Mouse (Mus musculus) B cell, adult 2 months (primary cell): Measurements from ENCODE around the gene Dennd1a.

Source experiments
- DNase-seq, 2 experiments: peaks; one replicate each; pipeline ENCODE4 v3.0.0; 2022

Dennd1a gene

DNA sequence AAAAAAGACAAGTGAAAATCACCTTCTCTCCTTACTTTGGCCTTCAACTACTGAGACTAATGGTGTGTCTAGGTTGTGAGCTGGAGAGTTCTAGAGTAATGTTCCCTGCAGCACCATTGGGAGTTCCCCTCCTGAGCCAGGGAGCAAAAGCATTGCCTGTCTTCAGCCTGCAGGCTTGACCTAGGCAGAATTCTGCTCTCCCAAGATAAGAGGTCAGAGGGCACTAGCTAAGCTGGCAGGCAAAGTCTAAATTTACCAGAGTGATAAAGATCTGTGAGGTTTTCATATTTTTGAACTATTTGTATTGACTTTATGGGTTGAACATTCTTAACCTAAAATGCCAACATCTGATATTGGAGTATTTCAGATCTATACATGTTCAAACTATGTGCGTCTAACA, 125.7 kb downstream of the Dennd1a start:
- no peak for DNase-seq

DNA sequence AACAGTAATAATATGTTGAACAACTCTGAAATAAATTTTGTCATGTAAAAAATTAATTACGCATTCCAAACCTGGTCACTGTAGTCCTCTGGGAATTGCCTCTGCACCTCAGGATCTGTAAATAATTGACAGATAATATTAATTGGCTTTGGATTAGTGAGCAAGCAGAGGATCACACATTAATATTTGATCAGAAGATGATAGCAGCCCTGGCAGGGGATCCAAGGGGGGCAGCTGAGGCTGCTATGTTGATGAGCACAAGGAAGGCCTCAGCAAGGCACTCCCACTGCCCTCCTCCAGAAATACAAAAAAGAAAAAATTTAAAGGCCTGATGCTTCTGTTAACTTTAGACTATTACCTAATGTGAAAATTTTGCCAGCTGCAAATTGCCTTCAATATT, 127.5 kb downstream of the Dennd1a start:
- no peak for DNase-seq

DNA sequence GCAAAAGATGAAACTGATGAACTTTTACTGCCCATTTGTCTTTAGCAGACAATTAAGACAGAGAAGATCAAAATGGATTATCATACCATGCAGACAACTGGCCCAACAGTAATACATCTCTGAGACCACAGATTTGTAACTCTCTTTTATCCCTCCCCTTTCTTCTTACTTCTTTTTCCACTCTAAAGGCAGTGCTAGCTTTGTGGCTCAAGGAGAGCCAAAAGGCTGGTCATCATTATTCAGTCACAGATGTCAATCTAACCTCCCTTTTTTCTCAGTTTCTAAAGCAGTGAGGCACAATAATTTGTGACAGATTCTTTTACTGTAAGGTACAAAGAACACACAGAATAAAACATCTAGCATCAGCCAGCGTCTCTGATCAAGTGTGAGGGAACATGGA, 130.2 kb downstream of the Dennd1a start:
- no peak for DNase-seq

- no peak for DNase-seq
These were observed 131.2 kb downstream of the Dennd1a start for GRCm38 (mm10) chr2:38156001-38156400.

- DNase-seq, result no peak
These were observed 142.4 kb downstream of the Dennd1a start for GRCm38 (mm10) chr2:38144831-38145230.

DNA sequence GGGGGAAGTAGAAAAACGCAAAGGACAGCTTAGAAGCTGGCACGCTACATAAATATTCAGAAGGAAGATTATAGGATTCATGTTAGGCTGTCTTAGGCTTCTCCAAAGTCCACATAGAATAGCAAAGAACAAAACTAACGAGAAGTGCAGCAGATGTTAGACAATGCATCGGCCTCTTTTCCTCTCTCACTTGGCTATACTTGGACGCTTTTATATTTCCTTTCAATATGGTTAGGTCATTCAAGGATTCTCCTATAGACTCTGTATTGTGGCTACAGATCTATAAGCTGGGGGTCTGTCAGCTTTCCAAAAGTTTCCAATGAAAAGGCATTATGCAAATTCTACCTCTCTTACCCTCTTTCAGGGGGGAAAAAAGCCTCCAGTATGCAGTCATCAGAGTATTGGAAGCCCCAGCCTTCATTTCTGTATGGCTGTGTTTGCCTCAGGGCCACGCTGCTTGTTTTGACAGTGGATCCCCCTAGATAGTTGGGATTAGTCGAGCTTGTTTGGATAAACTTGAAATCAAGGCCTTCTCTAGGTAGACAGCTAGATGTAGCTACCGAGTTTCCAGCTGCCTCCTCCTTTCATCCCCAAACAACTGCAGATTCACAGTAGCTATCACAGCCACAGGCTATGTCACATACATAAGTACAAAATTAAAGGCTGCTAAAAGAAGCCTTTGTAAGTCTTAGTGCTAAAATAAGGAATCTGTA, 143.0 kb downstream of the Dennd1a start:
- no peak for DNase-seq

DNA sequence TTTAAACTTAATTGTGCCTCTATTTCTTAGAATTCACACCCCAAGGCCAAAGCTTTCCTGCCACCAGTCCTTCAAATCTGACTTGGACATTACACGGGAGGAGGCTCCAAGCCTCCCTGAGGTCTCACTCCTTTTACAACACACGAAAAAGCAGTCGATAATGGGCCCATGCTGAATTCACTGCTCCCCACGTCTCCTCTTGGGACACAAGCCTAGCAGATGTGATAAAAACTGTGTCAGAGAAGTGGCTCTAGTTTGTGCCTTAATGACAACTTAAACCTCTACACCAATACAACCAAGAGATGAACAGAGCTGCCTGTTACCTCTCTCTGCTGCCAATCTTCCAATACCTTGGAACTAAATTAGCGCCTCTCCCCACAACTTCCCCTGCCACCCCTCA, 144.3 kb downstream of the Dennd1a start:
- no peak for DNase-seq

- no peak for DNase-seq
These were observed 145.0 kb downstream of the Dennd1a start for GRCm38 (mm10) chr2:38142210-38142609.

DNA sequence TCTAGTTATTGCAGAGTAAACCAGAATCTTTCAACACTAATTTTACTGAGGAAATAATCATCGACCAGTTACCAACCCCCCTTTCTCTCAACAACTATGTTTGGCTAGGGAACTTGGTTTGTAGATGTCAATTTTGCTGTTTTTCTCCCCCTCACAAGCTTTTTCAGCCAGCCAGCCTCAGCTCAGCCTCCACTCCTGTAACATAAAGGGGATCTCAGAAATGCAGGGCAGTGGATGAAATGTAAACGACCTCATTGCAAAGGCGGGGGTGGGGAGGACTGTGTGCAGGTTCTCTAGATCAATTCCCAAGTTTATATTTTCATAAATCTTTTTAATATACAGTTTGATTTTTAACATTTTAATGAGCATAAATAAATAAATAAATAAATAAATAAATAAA, 147.7 kb downstream of the Dennd1a start:
- DNase-seq, result no peak

- DNase-seq, result no peak
These were observed 150.1 kb downstream of the Dennd1a start for GRCm38 (mm10) chr2:38137086-38137485.

- no peak for DNase-seq
These were observed 151.8 kb downstream of the Dennd1a start for GRCm38 (mm10) chr2:38135427-38135826.

- DNase-seq, result no peak
These were observed 154.0 kb downstream of the Dennd1a start for GRCm38 (mm10) chr2:38133036-38133825.

GRCm38 (mm10) chr2:38132233-38132822, 154.9 kb downstream of the Dennd1a start:
- DNase-seq, result no peak

DNA sequence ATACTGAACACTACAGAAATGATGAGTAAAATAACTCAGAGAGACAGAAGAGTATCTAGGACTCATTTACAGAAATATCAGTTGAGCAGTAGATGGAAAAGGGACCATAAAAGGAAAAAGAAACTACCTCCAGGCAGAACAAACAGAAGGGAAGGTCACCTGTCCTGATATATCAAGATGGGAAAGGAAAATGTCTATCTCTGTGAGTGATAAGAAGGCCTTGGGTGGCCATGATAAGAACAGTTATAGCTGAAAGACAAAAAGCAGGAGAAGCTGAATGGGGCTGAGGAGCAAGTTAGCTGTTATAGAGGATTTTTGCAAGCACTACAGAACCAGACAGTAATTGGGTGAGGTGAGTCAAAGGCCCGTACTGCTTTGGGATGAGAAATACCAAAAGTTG, 155.7 kb downstream of the Dennd1a start:
- DNase-seq, result no peak

DNA sequence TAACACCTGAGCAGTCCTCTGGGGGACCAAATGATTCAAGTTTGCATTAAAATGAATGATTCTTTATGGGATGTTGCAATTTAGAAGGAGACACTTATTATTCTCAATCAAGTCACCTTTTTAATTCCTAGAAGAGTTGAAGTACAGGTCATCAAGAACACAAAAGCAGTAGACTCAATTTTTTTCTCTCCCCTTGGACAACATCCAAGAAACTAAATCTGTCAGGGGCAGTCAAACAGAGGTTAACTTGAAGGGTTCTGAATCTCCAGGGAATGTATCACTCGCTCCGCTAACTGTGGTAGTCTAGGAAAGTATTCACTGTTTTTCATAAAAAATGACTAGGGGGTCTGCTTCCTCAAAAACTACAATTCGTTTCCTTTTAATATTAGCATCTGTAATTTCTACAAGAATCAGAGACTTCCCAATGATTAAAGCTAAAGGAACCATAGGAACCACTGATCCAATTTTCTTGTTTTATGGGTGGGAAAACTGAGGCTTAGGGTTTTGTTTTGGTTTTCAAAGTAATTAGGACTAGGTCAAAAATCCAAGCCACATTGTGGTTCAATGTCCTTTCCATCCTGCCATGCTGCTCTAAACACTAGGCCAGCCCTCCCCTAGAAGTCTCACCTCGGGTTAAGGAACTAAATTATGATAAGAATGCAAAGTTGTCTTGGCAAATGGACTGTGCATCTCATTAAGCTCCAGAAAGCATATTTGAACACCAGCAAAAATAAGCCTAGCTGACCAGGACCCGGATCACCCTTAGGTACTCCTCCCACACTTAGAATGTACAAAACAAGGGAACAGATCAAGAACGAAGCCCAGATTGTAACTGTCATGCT, 157.0 kb downstream of the Dennd1a start:
- DNase-seq, result no peak

DNA sequence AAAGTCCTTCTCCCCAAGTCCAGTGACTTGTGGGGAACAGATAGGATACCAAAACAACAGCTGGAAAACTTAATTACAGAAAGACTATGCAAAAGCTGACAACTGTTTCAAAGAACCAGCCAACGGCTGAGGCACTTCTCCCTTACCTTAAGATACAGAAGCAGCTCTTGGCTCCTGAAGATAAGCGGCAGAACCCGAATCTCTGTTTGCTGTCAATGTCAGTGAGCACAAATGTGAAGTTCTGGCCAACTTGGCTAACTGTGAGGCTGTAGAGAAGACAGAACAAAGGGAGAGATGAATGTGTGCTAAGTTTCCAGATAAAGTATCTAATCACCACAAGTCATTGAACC, 160.8 kb downstream of the Dennd1a start:
- no peak for DNase-seq

GRCm38 (mm10) chr2:38125671-38126382, 161.4 kb downstream of the Dennd1a start:
- DNase-seq, result no peak

- DNase-seq, result no peak
These were observed 162.5 kb downstream of the Dennd1a start for GRCm38 (mm10) chr2:38124727-38125126.

- no peak for DNase-seq
These were observed 172.2 kb downstream of the Dennd1a start for GRCm38 (mm10) chr2:38115000-38115399.

DNA sequence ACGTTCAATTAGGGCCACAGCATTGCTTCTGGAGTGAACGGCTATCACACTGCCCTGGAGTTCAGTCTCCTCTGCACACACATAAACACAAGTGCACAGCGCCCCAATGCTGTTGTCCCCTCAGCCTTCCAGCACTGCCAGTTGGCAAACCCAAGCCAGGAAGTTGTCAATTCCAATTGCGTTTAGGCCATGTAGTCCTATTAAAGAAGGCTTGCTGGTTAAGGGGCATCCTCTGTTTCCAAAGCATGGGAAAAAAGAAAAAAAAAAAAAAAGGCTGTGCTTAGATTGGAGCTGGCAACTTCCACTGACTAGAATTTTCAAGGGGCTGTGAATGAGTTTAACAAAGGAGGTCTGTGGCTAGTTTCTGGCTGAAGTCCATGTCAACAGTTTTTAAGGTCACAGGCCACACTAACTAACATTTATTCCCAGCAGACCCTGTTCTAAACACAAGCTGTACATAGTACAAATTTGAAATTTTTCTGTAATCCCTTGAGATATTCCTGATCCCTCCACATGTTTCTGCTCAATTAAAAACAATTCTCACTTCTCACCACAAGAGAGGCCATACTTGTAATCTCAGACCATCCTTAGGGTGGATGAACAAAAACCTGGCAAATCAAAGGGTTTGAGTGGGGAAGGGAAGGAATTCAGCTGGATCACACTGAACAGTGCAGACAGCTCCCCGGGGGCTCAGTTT, 175.4 kb downstream of the Dennd1a start:
- no peak for DNase-seq

DNA sequence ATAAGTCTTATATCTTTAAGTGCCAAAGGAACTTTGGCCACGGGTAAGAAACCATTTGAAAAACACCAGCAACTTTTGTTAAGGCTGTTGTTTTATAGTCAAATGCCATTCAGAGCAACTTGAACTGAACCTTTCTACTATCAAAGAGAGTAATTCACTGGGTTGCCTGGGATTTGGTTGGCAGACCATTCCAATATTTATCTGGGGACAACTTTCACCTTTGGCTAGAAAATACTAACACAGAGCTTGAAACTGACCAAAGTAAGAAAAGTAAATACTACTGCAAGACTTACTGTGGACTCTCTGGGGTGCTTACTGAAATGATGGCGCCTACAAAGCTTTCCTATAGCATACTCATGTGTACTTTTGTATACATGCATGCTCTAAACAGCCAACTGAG, 178.6 kb downstream of the Dennd1a start:
- no peak for DNase-seq

DNA sequence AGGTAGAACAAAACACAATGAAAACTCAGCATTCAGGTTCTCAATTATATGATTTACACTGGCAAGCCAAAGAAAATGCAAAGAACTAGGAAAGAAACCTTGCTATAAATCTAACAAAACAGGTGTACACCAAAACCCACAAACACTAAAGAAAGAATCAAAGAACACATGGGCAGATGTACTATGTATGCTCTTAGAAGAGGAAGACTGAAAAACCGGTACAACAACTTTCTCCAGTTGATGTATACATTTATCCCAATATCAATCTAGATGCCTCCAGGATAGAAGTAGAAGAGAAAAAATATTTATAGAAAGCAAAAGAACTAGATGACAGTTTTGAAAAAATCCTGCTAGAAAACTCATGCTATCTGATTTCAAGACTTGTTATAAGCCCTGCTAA, 184.5 kb downstream of the Dennd1a start:
- no peak for DNase-seq
